Comparison of ENCODE assay signal across 11 mouse cellular contexts in the genomic region with DNA sequence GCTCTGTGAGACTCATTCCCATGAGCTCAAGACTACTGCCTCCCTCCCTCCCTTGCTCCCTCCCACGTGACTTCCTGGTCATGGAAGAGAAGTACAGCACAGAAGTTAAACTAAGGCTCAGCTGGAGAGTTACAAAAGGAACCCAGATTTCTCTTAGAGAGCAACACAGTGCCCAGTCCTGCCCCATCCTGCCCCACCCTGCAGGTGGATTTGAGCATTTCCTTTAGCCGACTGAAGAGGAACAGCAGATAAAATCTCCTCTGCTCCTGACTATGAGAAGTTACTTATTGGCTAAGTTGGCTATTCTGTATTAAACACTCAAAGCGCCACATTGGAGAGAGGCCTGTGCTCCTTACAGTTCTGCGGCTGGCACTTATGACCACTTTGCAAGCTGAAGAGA.
A peak's percentile ranks its signal among the peaks of the same experiment; 100 is the strongest.
DNase-seq lines count a peak whose midpoint lies in the region; ATAC-seq lines count a peak whose summit lies in the region.
"Had no signal": no experiment of that assay in that cellular context is flagged by ENCODE, and none has a peak within 500 bp of the region (broad histone marks: within the 10 kb centered on the region; RNA-seq: fewer than 3 reads in every experiment).

No protein-coding gene starts in this region.

- 55% methylated on average over 4 of the region's 4 CpGs for WGBS in intestine, embryonic 16.5 days
- 61% methylated on average over 4 of the region's 4 CpGs for WGBS in intestine, embryonic 15.5 days
- WGBS in embryonic facial prominence, embryonic 10.5 days: 73% methylated on average over 4 of the region's 4 CpGs
- 69% methylated on average over 4 of the region's 4 CpGs for WGBS in limb, embryonic 12.5 days

- H3K27me3 ChIP-seq in intestine, embryonic 16.5 days (replicated peaks; ENCODE audit: control insufficient read depth, insufficient read depth, low read length): no peaks in the 10 kb centered on the region
- H3K27me3 ChIP-seq in intestine, embryonic 15.5 days (replicated peaks): no peaks in the 10 kb centered on the region
- H3K27me3 ChIP-seq in embryonic facial prominence, embryonic 10.5 days (replicated peaks; ENCODE audit: low read depth, poor library complexity, severe bottlenecking): no peaks in the 10 kb centered on the region; the same call in 1 of the 2 replicates
- H3K27me3 ChIP-seq in limb, embryonic 12.5 days: no peaks in the 10 kb centered on the region

- H3K9me3 ChIP-seq in intestine, embryonic 16.5 days (ENCODE audit: control insufficient read depth, low read length): no peaks in the 10 kb centered on the region
- H3K9me3 ChIP-seq in intestine, embryonic 15.5 days: no peaks in the 10 kb centered on the region
- H3K9me3 ChIP-seq in embryonic facial prominence, embryonic 10.5 days: no peaks in the 10 kb centered on the region
- H3K9me3 ChIP-seq in limb, embryonic 12.5 days: no peaks in the 10 kb centered on the region
- H3K9me3 ChIP-seq: forebrain, embryonic 10.5 days had no signal

- H3K36me3 ChIP-seq in intestine, embryonic 16.5 days (ENCODE audit: control insufficient read depth, insufficient read depth, low read length): no peaks in the 10 kb centered on the region
- no peaks in the 10 kb centered on the region for H3K36me3 ChIP-seq in intestine, embryonic 15.5 days
- H3K36me3 ChIP-seq in embryonic facial prominence, embryonic 10.5 days (replicated peaks): no peaks in the 10 kb centered on the region
- peaks cover 13% of the 10 kb centered on the region; the same call in 1 of the 2 replicates for H3K36me3 ChIP-seq in limb, embryonic 12.5 days
- H3K36me3 ChIP-seq: forebrain, embryonic 10.5 days had no signal

- DNase-seq in embryonic facial prominence, embryonic 10.5 days (ENCODE audit: low spot score): peak; percentile 17
- peak; percentile 18 to 35 for DNase-seq in kidney, adult 8-10 months
- DNase-seq in cerebellum, adult 11 months: no peak
- no peak for DNase-seq in liver
- DNase-seq: cerebellum, postnatal 10 days; right cerebral cortex, postnatal 14 days had no signal

- peak; percentile 44 for ATAC-seq in intestine, embryonic 16.5 days
- no peak for ATAC-seq in intestine, embryonic 15.5 days
- ATAC-seq in limb, embryonic 12.5 days (ENCODE audit: insufficient number of reproducible peaks, insufficient read depth, low FRiP score, low TSS enrichment, low read depth): no peak
- ATAC-seq in frontal cortex, adult (ENCODE audit: low TSS enrichment): no peak

- no peak overlapping the region for H3K9ac ChIP-seq in intestine, embryonic 16.5 days (ENCODE audit: low read depth, low read length)
- no peak overlapping the region for H3K9ac ChIP-seq in intestine, embryonic 15.5 days
- no peak overlapping the region for H3K9ac ChIP-seq in limb, embryonic 12.5 days (replicated peaks)

- no peak overlapping the region for H3K4me3 ChIP-seq in intestine, embryonic 16.5 days (ENCODE audit: low read length)
- H3K4me3 ChIP-seq in intestine, embryonic 15.5 days (replicated peaks): no peak overlapping the region
- no peak overlapping the region for H3K4me3 ChIP-seq in embryonic facial prominence, embryonic 10.5 days
- H3K4me3 ChIP-seq in limb, embryonic 12.5 days (replicated peaks): no peak overlapping the region
- H3K4me3 ChIP-seq: forebrain, embryonic 10.5 days had no signal

- no peak overlapping the region for H3K4me2 ChIP-seq in intestine, embryonic 16.5 days (ENCODE audit: low read depth, low read length)
- H3K4me2 ChIP-seq in intestine, embryonic 15.5 days (replicated peaks): no peak overlapping the region
- no peak overlapping the region for H3K4me2 ChIP-seq in limb, embryonic 12.5 days

- H3K27ac ChIP-seq in intestine, embryonic 16.5 days (ENCODE audit: low read length): no peak overlapping the region
- H3K27ac ChIP-seq in intestine, embryonic 15.5 days: no peak overlapping the region
- 0 out of 2 replicates have a peak overlapping the region, but pooled peaks have one; percentile 19 for H3K27ac ChIP-seq in embryonic facial prominence, embryonic 10.5 days (replicated peaks)
- H3K27ac ChIP-seq in limb, embryonic 12.5 days: 0 out of 2 replicates have a peak overlapping the region, but pooled peaks have one; percentile 23
- H3K27ac ChIP-seq: forebrain, embryonic 10.5 days had no signal

- peaks cover 2% of the 10 kb centered on the region; the same call in 1 of the 2 replicates for H3K4me1 ChIP-seq in intestine, embryonic 16.5 days (ENCODE audit: control insufficient read depth, insufficient read depth, low read length)
- H3K4me1 ChIP-seq in intestine, embryonic 15.5 days (replicated peaks): peaks cover 7% of the 10 kb centered on the region
- H3K4me1 ChIP-seq in embryonic facial prominence, embryonic 10.5 days: peaks cover 24% of the 10 kb centered on the region
- H3K4me1 ChIP-seq in limb, embryonic 12.5 days (replicated peaks): peaks cover 29% of the 10 kb centered on the region

Comparison
In these comparisons a context has a peak if more than half of its experiments do, and no peak if none do; other contexts are left out.
1. H3K27ac ChIP-seq: peak in embryonic facial prominence, embryonic 10.5 days (single experiment) and limb, embryonic 12.5 days (single experiment); none in intestine, embryonic 16.5 days (single experiment) and intestine, embryonic 15.5 days (single experiment).
2. DNase-seq: peak in embryonic facial prominence, embryonic 10.5 days (single experiment) and kidney, adult 8-10 months (2 of 2); none in cerebellum, adult 11 months (single experiment) and liver (single experiment).